Comparison of ENCODE assay signal across 9 mouse cellular contexts in genomic region chr14:18678121-18678836, GRCm38 (mm10).
DNase-seq lines count a peak whose midpoint lies in the region; ATAC-seq lines count a peak whose summit lies in the region.
"Had no signal": no experiment of that assay in that cellular context is flagged by ENCODE, and none has a peak within 500 bp of the region (broad histone marks: within the 10 kb centered on the region; RNA-seq: fewer than 3 reads in every experiment).

No protein-coding gene starts in this region.

- no peaks in the 10 kb centered on the region for H3K9me3 ChIP-seq in hindbrain, embryonic 12.5 days (replicated peaks)
- H3K9me3 ChIP-seq: embryonic facial prominence, embryonic 13.5 days had no signal

- peak; percentile 35 for DNase-seq in 3134 (ENCODE audit: extremely low read depth, insufficient read length, low spot score)
- peak; percentile 87 for DNase-seq in Muller cell, postnatal 12 days (ENCODE audit: inconsistent ontology term)
- peak; percentile 49 for DNase-seq in gastrocnemius, adult 18-20 months (ENCODE audit: low spot score)
- peak; percentile 79 for DNase-seq in heart, postnatal 4 days
- DNase-seq in c-Kit-positive CD71-positive TER-119-positive erythroid progenitor cells, embryonic 14.5 days (ENCODE audit: low spot score), result no peak
- no peak for DNase-seq in left cerebral cortex, postnatal 4 days

- intact Hi-C loops in left cerebral cortex, postnatal 4 days (cut with DNase I), result no loop called here

- no peak for ATAC-seq in hindbrain, embryonic 12.5 days (ENCODE audit: low FRiP score)
- no peak for ATAC-seq in erythroblast, adult 5-6 weeks (replicated peaks; ENCODE audit: low FRiP score, poor library complexity, severe bottlenecking)

- H3K36me3 ChIP-seq in hindbrain, embryonic 12.5 days, result no peaks in the 10 kb centered on the region
- H3K36me3 ChIP-seq: embryonic facial prominence, embryonic 13.5 days had no signal

- H3K4me3 ChIP-seq in hindbrain, embryonic 12.5 days, result no peak overlapping the region
- H3K4me3 ChIP-seq: embryonic facial prominence, embryonic 13.5 days had no signal

- H3K9ac ChIP-seq in hindbrain, embryonic 12.5 days, result no peak overlapping the region
- H3K9ac ChIP-seq: embryonic facial prominence, embryonic 13.5 days had no signal

- no peaks in the 10 kb centered on the region for H3K27me3 ChIP-seq in hindbrain, embryonic 12.5 days
- H3K27me3 ChIP-seq: embryonic facial prominence, embryonic 13.5 days had no signal

- 82% methylated on average over 3 of the region's 3 CpGs for WGBS in hindbrain, embryonic 12.5 days

- no peak overlapping the region for H3K4me2 ChIP-seq in hindbrain, embryonic 12.5 days (replicated peaks)
- H3K4me2 ChIP-seq: embryonic facial prominence, embryonic 13.5 days had no signal

- H3K27ac ChIP-seq in hindbrain, embryonic 12.5 days, result no peak overlapping the region
- H3K27ac ChIP-seq: embryonic facial prominence, embryonic 13.5 days had no signal

- no peaks in the 10 kb centered on the region for H3K4me1 ChIP-seq in hindbrain, embryonic 12.5 days
- H3K4me1 ChIP-seq: embryonic facial prominence, embryonic 13.5 days had no signal

Comparison
In these comparisons a context has a peak if more than half of its experiments do, and no peak if none do; other contexts are left out.
1. DNase-seq: peak in 3134 (single experiment), Muller cell, postnatal 12 days (single experiment), gastrocnemius, adult 18-20 months (single experiment) and heart, postnatal 4 days (single experiment); none in c-Kit-positive CD71-positive TER-119-positive erythroid progenitor cells, embryonic 14.5 days (single experiment) and left cerebral cortex, postnatal 4 days (single experiment).